Mouse (Mus musculus) macrophage (primary cell): ENCODE data around the gene Frat1. TPM values are rescaled to one million over a fixed set of nuclear protein-coding genes. Genes with fewer than 3 reads are reported as not detected.

Experiments
- H3K27ac ChIP-seq: fragments of 350-480 bp; formaldehyde crosslinking; 2 replicates; pipeline ENCODE4 v1.9.0; 2021
- H3K36me3 ChIP-seq: fragments of 350-480 bp; formaldehyde crosslinking; 2 replicates; pipeline ENCODE4 v1.9.0; 2021; ENCODE audit errors: inconsistent target
- H3K4me3 ChIP-seq: fragments of 350-480 bp; formaldehyde crosslinking; 2 replicates; pipeline ENCODE4 v1.9.0; 2021; ENCODE audit errors: inconsistent target
- H3K79me2 ChIP-seq: fragments of 350-480 bp; formaldehyde crosslinking; 2 replicates; pipeline ENCODE4 v1.9.0; 2021; ENCODE audit errors: inconsistent target
- WGBS: methylation state at CpG from one replicate; pipeline ENCODE4 v1.1.7; 2026; ENCODE audit warnings: inconsistent platforms; ENCODE audit not compliant: missing documents; 5-methylcytosine and 5-hydroxymethylcytosine counted together
- polyA plus RNA-seq: library from polyadenylated mRNA; stranded (reverse); fragments of 250-400 nt; gene quantifications from 3 replicates; pipeline ENCODE4 v1.2.4, GENCODE M21; 2018; ENCODE audit warnings: inconsistent platforms

Frat1 gene
- polyA plus RNA-seq, 1 experiment from 2014 or later: 1.3 TPM

DNA sequence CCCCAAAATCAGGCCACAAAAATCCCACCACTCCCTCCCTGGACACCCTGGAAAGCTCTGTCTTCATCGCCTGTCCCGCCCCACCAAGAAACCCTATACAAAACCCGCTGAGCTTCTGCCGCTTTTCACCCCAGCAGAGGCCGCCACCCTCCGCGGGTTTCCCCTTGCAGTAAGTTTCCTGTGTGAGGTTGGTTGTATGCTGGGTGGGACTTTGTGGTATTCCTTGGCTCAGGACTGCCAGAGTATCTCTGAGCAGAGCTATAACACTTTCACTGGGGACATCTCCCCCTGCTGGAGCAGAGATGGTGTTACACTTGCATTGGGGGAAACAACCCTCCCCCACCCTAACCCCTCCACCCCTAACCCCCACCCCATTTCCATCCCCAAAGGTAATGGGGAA is 26.4 kb upstream of the Frat1 start:
- WGBS: 26% methylated on average over 7 of the region's 7 CpGs
- H3K36me3 ChIP-seq: no peaks in the 10 kb centered on the region
- H3K4me3 ChIP-seq: no peak overlapping the region
- H3K79me2 ChIP-seq: peaks cover 29% of the 10 kb centered on the region
- H3K27ac ChIP-seq: no peak overlapping the region

DNA sequence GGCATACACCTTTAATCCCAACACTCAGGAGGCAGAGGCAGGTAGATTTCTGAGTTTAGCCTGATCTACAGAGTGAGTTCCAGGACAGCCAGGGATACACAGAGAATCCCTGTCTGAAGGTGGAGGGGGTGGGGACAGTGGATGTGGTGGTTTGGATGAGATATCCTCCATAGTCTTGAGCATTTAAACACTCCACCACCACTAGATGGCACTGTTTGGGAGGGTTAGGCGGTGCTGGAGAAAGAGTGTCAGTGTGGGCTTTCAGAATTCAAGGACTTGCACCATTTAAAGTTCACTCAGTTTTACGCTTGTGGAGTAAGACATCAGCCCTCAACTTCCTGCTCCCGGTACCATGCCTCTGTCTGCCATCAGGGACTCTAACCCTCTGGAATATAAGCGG is 23.9 kb upstream of the Frat1 start:
- 95% methylated on average over 4 of the region's 4 CpGs for WGBS
- Histone ChIP-seq H3K4me3 (no peak overlapping the region), H3K36me3 (no peaks in the 10 kb centered on the region), H3K27ac (no peak overlapping the region), H3K79me2 (peaks cover 4% of the 10 kb centered on the region; the same call in 1 of the 2 replicates)

- Histone ChIP-seq H3K27ac (no peak overlapping the region), H3K4me3 (no peak overlapping the region), H3K36me3 (no peaks in the 10 kb centered on the region), H3K79me2 (no peaks in the 10 kb centered on the region)
- 65% methylated on average over 9 of the region's 9 CpGs for WGBS
Measured at GRCm38 (mm10) chr19:41807497-41807896, 22.3 kb upstream of the Frat1 start.

- Histone ChIP-seq H3K36me3 (no peaks in the 10 kb centered on the region), H3K27ac (no peak overlapping the region), H3K4me3 (no peak overlapping the region), H3K79me2 (no peaks in the 10 kb centered on the region)
- WGBS: 78% methylated on average over 8 of the region's 8 CpGs
Measured at GRCm38 (mm10) chr19:41808104-41808634, 21.6 kb upstream of the Frat1 start.

DNA sequence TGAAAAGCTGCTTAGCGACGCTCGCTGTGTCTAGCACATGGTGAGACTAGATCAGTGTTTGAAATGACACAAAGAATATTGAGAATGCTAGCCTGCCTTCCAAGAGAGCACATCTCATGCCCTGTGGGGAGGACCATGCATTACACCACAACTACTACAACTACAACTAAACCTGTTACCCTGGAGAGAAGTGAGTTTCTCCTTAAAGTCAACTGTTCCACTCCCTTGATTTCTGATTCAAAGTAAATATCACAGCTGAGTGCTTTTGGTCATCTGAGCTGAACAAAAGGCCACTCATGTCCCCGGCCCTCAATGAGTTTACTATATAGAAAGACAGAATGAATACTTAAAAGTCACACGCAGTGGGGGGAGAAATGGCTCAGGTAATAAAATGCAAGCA is 19.7 kb upstream of the Frat1 start:
- Histone ChIP-seq H3K4me3 (no peak overlapping the region), H3K79me2 (no peaks in the 10 kb centered on the region), H3K27ac (no peak overlapping the region), H3K36me3 (no peaks in the 10 kb centered on the region)
- WGBS: 92% methylated on average over 5 of the region's 5 CpGs

GRCm38 (mm10) chr19:41812525-41812924 is 17.2 kb upstream of the Frat1 start:
- WGBS: 93% methylated on average over 10 of the region's 10 CpGs
- H3K27ac ChIP-seq: no peak overlapping the region
- H3K79me2 ChIP-seq: no peaks in the 10 kb centered on the region
- no peaks in the 10 kb centered on the region for H3K36me3 ChIP-seq
- H3K4me3 ChIP-seq: no peak overlapping the region

DNA sequence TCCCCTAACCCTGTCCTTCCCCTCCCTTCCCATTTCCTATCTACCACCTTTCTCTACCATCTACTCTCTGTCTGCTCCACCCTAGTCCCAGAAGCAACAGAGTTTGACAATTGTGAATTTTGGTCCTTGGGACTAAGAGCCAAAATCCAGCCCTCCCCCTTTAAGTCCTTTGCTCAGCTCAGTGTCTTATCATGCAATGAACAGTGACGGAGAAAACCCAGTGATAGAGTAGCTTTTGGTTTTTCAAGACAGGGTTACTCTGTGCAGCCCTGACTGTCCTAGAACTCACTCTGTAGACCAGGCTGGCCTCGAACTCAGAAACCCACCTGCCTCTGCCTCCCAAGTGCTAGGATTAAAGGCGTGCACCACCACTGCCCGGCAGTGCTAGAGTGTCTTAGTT is 16.4 kb upstream of the Frat1 start:
- no peaks in the 10 kb centered on the region for H3K36me3 ChIP-seq
- WGBS: 90% methylated on average over 4 of the region's 4 CpGs
- H3K27ac ChIP-seq: no peak overlapping the region
- H3K4me3 ChIP-seq: no peak overlapping the region
- H3K79me2 ChIP-seq: no peaks in the 10 kb centered on the region

GRCm38 (mm10) chr19:41816410-41816809 is 13.4 kb upstream of the Frat1 start:
- no peak overlapping the region for H3K4me3 ChIP-seq
- H3K36me3 ChIP-seq: no peaks in the 10 kb centered on the region
- H3K79me2 ChIP-seq: no peaks in the 10 kb centered on the region
- H3K27ac ChIP-seq: no peak overlapping the region
- WGBS: 93% methylated on average over 3 of the region's 5 CpGs

DNA sequence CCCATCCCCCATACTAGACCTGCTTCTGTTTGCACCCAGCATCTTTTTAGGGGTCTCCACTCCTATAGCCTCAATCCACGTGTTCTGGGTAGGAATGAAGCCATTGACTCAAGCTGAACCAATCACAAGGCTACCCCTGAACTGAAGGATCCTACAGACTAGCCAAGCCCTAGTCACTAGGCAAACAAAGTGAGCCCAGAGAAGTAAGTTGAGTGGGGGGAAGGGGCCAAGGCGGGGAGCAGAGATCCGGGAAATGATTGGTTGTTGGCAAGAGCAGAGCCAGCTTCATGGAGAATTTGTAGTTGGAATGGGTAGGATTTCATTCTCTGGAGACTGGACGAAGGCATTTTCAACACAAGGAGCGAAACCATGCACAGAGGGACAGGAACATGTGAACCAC is 12.9 kb upstream of the Frat1 start:
- Histone ChIP-seq H3K36me3 (no peaks in the 10 kb centered on the region), H3K27ac (no peak overlapping the region), H3K79me2 (no peaks in the 10 kb centered on the region), H3K4me3 (no peak overlapping the region)
- 86% methylated on average over 5 of the region's 5 CpGs for WGBS

GRCm38 (mm10) chr19:41817325-41817724 is 12.4 kb upstream of the Frat1 start:
- WGBS: 90% methylated on average over 10 of the region's 10 CpGs
- H3K27ac ChIP-seq: no peak overlapping the region

GRCm38 (mm10) chr19:41818749-41819148 is 11.0 kb upstream of the Frat1 start:
- WGBS: 51% methylated on average over 4 of the region's 4 CpGs
- Histone ChIP-seq H3K79me2 (no peaks in the 10 kb centered on the region), H3K27ac (no peak overlapping the region), H3K4me3 (no peak overlapping the region), H3K36me3 (no peaks in the 10 kb centered on the region)

More at GRCm38 (mm10) chr19:41817325-41817724, 12.4 kb upstream of the Frat1 start:
- H3K79me2 ChIP-seq: no peaks in the 10 kb centered on the region
- no peaks in the 10 kb centered on the region for H3K36me3 ChIP-seq
- H3K4me3 ChIP-seq: no peak overlapping the region

DNA sequence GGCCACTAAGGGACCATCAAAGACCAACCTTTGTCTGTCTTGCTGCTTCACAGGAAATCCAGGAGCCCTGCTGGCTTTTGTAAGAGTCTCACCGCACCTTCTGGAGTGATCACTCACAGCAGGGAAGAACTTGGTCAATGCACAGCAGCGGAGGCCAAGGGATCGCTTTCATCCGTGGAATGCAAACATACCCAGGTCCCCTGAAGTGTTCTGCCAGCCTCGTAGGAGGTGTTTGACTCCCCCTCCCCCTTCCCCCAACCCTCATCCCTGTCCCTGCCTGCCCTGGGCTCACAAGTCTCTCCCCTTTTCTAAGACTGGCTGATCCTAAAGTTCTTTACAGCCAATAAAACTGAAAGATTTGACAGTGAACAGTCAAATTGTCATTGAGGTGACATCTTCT is 8.3 kb upstream of the Frat1 start:
- no peaks in the 10 kb centered on the region for H3K79me2 ChIP-seq
- no peak overlapping the region for H3K4me3 ChIP-seq
- WGBS: 80% methylated on average over 5 of the region's 5 CpGs
- no peak overlapping the region for H3K27ac ChIP-seq
- H3K36me3 ChIP-seq: no peaks in the 10 kb centered on the region

GRCm38 (mm10) chr19:41822589-41822988 is 7.2 kb upstream of the Frat1 start:
- Histone ChIP-seq H3K4me3 (no peak overlapping the region), H3K27ac (no peak overlapping the region), H3K36me3 (no peaks in the 10 kb centered on the region), H3K79me2 (no peaks in the 10 kb centered on the region)
- WGBS: 100% methylated on average over 1 of the region's 1 CpGs

GRCm38 (mm10) chr19:41824950-41825349 is 4.8 kb upstream of the Frat1 start:
- Histone ChIP-seq H3K36me3 (no peaks in the 10 kb centered on the region), H3K27ac (no peak overlapping the region), H3K79me2 (no peaks in the 10 kb centered on the region), H3K4me3 (no peak overlapping the region)
- 32% methylated on average over 5 of the region's 5 CpGs for WGBS

DNA sequence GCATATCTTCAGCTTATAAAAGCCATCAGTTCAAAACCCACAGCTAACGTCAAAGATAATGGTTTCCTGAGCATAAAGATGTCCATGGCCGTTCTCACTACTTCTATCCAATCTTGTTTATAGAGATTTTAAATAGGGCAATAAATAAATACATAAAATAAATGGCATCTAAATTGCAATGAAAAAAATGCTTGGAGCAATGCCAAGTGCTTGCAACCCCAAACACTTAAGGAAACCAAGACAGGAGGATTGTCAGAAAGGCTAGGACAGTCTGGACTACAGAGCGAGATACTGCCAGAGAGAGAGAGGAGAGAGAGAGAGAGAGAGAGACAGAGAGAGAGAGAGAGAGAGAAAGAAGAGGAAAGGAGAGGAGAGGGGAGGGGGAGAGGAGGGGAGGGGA is 3.2 kb upstream of the Frat1 start:
- H3K36me3 ChIP-seq: no peaks in the 10 kb centered on the region
- H3K79me2 ChIP-seq: no peaks in the 10 kb centered on the region
- no peak overlapping the region for H3K27ac ChIP-seq
- 86% methylated on average over 2 of the region's 3 CpGs for WGBS
- no peak overlapping the region for H3K4me3 ChIP-seq

DNA sequence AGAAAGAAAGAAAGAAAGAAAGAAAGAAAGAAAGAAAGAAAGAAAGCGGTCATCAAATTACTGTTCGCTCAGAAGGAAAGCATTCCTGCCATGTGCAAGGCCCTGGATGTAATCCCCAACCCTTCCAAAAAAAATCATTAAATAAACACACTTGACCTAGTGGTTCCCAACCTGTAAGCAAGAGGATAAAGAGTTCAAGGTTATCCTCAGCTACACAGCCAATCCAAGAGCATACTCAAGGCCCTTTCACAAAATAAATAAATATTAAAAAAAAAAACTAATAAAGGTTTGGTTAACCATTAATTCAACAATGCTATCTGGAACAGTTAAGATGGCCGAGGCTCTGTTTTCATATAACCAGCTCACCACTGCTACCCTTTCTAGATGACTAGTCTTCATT is 829 bp upstream of the Frat1 start:
- no peaks in the 10 kb centered on the region for H3K79me2 ChIP-seq
- no peak overlapping the region for H3K4me3 ChIP-seq
- 85% methylated on average over 2 of the region's 3 CpGs for WGBS
- H3K27ac ChIP-seq: no peak overlapping the region
- H3K36me3 ChIP-seq: no peaks in the 10 kb centered on the region
